Mouse (Mus musculus): ENCODE data around the gene Usp4. TPM values are rescaled to one million over a fixed set of nuclear protein-coding genes. Genes with fewer than 3 reads are reported as not detected.
A peak's percentile ranks its signal among the peaks of the same experiment; 100 is the strongest.
"Not testable (repeated sequence)": the region's sequence is repeated elsewhere in the genome, so short reads cannot be mapped to it uniquely, and the experiment has no call there.

Gene Usp4
- 100 to 1,000 TPM; 123 to 125 TPM for total RNA-seq (2021)
- long read RNA-seq, experiment 1, transcript Usp4-201 (22 exons, 3,662 nt) = major isoform, 115 of 168 reads
- long read RNA-seq, experiment 1, partial matches to known transcripts = 15 of 168 reads
- long read RNA-seq, experiment 1, other reads (novel, unspliced or antisense) = 34 of 168 reads
- long read RNA-seq, experiment 2, transcript Usp4-201 (22 exons, 3,662 nt) = major isoform, 99 of 127 reads
- long read RNA-seq, experiment 2, partial matches to known transcripts = 9 of 127 reads
- long read RNA-seq, experiment 2, other reads (novel, unspliced or antisense) = 17 of 127 reads

DNA sequence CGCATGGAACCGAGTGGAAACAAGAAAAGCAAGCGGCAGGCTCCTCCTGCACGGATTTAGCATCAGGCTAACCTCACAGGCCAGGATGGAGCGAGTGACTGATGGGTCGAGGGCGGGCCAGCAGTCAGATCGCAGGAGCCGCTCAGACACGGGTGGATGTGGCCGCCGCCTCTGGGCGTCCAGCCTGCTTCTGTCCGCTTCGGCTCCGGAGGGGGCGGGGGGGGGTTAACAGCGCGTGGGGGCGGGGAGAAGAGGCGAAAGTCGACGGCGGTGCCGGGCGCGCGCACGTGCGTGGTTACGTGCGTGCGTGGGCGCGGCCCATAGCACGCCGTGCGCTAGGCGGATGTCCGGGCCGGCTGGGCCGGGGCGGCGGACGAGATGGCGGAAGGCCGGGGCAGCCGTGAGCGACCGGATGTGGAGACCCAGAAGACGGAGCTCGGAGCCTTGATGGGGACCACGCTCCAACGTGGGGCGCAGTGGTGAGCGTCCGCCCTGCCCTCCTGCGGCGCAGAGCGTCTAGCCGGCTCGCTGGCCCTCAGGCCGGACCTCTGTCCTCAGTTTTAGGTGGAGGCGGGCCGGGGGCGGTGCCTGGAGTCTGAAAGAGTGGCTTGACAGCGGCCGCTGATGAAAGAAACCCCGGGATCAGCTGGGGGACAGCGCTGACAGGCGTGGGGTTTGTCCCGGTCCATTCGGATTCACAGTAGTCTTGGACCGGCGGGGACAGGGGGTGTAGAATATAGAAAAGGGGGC is at the start of gene Usp4:
Gene Usp4 (plus strand): TSS at position 314 of the 750 bp plus-strand sequence.
- DNase-seq (ENCODE audit: low spot score in 2 of 2) = peak; percentile 80 to 88

GRCm38 (mm10) chr9:108301853-108302252 is 45.8 kb upstream of the Usp4 start:
- no peak for DNase-seq (ENCODE audit: low spot score in 2 of 2)

GRCm38 (mm10) chr9:108304716-108305115 is 42.9 kb upstream of the Usp4 start:
- no peak for DNase-seq (ENCODE audit: low spot score in 2 of 2)

DNA sequence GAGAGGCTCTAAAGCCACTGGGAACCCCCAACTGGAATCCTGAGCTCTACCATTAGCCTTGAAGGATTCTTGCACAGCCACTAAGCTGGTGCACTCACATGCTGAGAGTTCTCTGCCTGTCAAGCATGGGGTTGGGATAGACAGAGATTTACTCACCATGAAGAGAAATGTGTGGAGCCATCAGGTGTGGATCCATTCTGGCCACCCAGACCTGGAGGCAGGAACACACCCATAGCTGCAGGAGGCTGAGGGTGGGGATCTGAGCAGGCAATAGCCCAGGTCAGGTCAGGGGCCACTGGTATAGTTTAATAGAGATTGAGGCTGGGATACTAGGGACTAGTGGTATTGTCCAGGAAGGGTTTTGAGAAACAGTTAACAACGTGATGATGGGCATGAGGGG is 42.5 kb upstream of the Usp4 start:
- DNase-seq (ENCODE audit: low spot score in 2 of 2) = no peak

- peak; percentile 96 to 98 for DNase-seq (ENCODE audit: low spot score in 2 of 2)
Observed at GRCm38 (mm10) chr9:108305629-108306520, 41.8 kb upstream of the Usp4 start, which contains the start of the genes Rhoa and Tcta. Gene Rhoa (plus strand): TSS chr9:108306129. Gene Tcta (minus strand): TSS chr9:108306160.

- DNase-seq (ENCODE audit: low spot score in 2 of 2) = peak; percentile 52 to 62
Observed at GRCm38 (mm10) chr9:108306571-108306980, 41.1 kb upstream of the Usp4 start.

- DNase-seq (ENCODE audit: low spot score in 2 of 2) = no peak
Observed at GRCm38 (mm10) chr9:108307021-108307807, 40.4 kb upstream of the Usp4 start.

- DNase-seq (ENCODE audit: low spot score in 2 of 2) = no peak
Observed at GRCm38 (mm10) chr9:108308141-108308540, 39.5 kb upstream of the Usp4 start.

DNA sequence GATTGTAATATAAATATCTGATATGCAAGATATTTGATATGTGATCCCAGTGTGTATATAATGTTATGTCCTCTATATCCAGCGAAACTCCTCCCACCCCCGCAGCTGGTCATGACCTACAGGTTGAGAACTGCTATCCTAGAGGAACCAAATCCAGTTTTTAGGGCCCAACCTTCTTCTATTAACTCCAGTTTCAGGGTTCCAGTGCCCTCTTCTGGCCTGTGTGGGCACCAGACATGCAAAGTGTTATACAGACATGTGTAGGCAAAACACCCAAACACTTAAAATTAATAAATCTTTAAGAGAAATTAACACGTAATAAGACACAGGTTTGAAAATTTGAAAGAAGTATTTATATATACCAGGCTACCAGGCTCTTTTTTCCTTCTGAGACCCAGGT is 30.1 kb upstream of the Usp4 start:
- DNase-seq (ENCODE audit: low spot score in 2 of 2) = no peak

- no peak for DNase-seq (ENCODE audit: low spot score in 2 of 2)
Observed at GRCm38 (mm10) chr9:108318462-108318861, 29.2 kb upstream of the Usp4 start.

GRCm38 (mm10) chr9:108322054-108322453 is 25.6 kb upstream of the Usp4 start:
- DNase-seq (ENCODE audit: low spot score in 2 of 2) = not testable (repeated sequence)

GRCm38 (mm10) chr9:108324784-108325183 is 22.9 kb upstream of the Usp4 start:
- DNase-seq (ENCODE audit: low spot score in 2 of 2) = no peak

DNA sequence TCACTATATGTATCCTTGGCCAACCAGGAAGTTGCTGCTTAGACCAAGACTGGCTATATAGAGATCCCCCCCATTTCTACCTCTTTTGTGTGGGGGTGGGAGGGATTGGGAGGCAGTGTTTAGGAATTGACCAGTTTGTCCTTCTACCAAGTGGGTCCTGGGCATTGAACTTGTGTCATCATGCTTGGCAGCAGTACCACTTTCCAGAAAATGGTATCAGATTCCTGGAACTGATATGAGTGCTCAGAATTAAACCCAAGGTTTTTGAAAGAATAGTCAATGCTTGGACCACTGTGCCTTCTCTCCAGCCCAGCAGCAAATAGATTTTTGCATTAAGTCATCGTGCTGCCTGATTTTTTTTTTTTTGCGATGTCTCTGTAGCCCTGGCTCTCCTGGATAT is 21.8 kb upstream of the Usp4 start:
- DNase-seq (ENCODE audit: low spot score in 2 of 2) = no peak

GRCm38 (mm10) chr9:108337848-108338550 is 9.7 kb upstream of the Usp4 start:
- DNase-seq (ENCODE audit: low spot score in 2 of 2) = no peak

- DNase-seq (ENCODE audit: low spot score in 2 of 2) = no peak
Observed at GRCm38 (mm10) chr9:108338551-108338885, 9.1 kb upstream of the Usp4 start.

DNA sequence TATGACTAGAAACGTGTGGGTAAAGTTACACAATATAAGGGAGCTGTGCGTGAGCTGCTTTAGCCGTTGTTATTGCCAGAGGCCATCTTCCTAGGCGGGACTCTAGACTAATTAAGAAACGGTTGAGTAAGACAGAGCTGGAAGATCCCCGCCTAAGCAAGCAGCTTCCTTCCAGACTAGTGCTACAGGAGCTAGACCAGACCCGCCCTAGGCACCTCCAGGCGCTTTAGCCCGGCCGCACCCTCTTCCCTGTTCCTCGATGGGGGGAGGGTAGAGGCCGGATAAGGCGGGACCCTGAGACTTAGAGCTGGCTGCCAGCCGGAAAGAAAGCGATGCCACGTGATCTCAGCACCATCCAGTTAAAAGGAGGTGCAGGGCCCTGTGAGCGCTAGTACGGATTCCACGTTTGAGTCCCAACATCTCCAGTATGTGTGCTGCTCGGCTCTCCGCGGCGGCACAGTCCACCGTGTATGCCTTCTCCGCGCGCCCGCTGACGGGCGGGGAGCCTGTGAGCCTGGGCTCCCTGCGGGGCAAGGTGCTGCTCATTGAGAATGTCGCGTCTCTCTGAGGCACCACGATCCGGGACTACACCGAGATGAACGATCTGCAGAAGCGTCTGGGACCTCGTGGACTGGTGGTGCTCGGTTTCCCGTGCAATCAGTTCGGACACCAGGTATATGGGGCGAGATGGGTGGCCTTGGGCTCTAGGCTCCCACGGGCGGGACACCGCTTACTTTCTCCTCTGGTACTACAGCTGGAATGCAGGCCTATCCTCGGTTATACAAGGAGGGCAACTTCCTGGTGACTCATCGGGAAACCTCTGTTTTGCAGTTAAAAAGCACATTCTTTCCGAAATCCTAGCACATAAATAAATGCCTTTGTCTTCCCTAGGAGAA is 8.5 kb upstream of the Usp4 start, which contains the start of gene Gpx1:
Gene Gpx1 (plus strand): TSS at position 18 of the 896 bp plus-strand sequence.
- DNase-seq (ENCODE audit: low spot score in 2 of 2) = peak; percentile 76 to 81

DNA sequence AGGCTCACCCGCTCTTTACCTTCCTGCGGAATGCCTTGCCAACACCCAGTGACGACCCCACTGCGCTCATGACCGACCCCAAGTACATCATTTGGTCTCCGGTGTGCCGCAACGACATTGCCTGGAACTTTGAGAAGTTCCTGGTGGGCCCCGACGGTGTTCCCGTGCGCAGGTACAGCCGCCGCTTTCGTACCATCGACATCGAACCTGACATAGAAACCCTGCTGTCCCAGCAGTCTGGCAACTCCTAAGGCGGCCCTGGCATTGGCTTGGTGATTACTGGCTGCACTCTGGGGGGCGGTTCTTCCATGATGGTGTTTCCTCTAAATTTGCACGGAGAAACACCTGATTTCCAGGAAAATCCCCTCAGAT is 7.8 kb upstream of the Usp4 start:
- no peak for DNase-seq (ENCODE audit: low spot score in 2 of 2)

DNA sequence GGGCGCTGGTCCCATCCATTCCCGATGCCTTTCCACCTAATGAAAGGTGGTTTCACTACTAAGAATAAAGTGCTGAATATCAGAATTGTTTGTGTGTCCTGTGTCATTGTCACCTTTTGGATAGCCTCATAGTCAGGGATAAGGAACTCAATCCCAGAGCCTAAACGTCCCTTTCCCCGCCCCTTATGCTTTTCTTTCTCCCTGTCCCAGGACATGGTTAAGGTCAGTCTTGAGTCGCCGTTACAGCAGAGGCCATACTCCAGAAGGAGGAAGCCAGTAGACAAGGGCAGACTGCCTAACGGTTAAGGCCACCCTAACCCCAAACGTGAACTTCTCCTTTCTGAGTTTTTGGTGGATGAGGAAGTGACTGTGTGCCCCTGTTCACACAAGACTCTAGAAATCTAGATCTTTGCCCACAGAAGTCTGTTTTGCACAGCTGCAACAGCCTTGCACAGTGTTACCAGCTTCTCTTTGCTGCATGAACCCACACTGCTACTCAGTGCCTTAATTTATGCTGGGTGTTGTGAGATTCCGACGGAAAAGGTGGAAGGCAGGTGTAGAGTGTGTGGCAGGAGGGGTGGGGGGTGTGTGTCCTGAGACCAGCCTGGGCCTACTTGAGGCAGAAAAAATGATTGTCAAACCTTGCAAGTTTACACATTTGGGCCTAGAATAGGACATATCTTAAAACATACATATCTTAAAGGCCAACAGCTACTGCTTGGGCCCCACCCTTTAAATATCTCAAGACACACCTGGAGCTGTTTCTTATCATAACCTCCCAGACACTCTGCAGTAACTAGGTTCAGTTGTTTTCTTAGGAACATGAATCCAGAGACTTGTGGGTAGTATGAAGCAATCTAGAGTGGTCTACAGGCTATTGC is 7.2 kb upstream of the Usp4 start:
- no peak for DNase-seq (ENCODE audit: low spot score in 2 of 2)
